23 mouse cellular contexts compared by ENCODE assay signal in the genomic region with DNA sequence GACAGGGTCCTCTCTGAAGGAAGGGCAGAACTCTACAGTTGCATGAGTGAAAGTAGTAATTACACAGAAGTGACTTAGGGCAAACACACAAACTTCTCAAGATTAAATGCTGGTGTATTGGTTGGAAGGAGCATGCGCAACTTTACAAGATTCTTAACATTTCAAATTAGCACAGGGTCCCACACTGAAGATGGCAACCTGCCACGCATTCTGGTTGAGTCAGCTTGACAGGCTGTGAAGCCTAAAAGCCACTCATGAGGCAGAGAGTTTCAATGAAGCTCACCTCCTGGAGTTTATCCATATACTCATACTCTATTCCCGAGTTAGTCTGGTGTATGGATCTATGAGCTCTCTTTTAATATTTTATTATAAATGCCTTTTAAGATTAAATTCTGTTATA. TPM values are rescaled to one million over a fixed set of nuclear protein-coding genes. Genes with fewer than 3 reads are reported as not detected.
DNase-seq lines count a peak whose midpoint lies in the region; ATAC-seq and TF ChIP-seq lines count a peak whose summit lies in the region.
"Not testable (repeated sequence)": the region's sequence is repeated elsewhere in the genome, so short reads cannot be mapped to it uniquely, and the experiment has no call there.
"Had no signal": no experiment of that assay in that cellular context is flagged by ENCODE, and none has a peak within 500 bp of the region (broad histone marks: within the 10 kb centered on the region; RNA-seq: fewer than 3 reads in every experiment).

No protein-coding gene starts in this region.

- H3K9me3 ChIP-seq in forebrain, postnatal 0 days (ENCODE audit: low read length), result not testable (repeated sequence)

- H3K27ac ChIP-seq in forebrain, postnatal 0 days (ENCODE audit: low read depth, low read length), result not testable (repeated sequence)

- not testable (repeated sequence) for TF ChIP-seq CTCF in brain, embryonic 14.5 days (IDR thresholded peaks at IDR 0.05; ENCODE audit: borderline replicate concordance, extremely low read depth, insufficient read depth, insufficient read length); forebrain, postnatal 0 days (IDR thresholded peaks at IDR 0.05; ENCODE audit: low read depth)

- not testable (repeated sequence) for H3K4me2 ChIP-seq in forebrain, postnatal 0 days (ENCODE audit: low read depth)

- ATAC-seq in forebrain, postnatal 0 days, result not testable (repeated sequence)

- not testable (repeated sequence) for H3K27me3 ChIP-seq in forebrain, postnatal 0 days (ENCODE audit: insufficient read depth, low read length)

- DNase-seq in brain, embryonic 14.5 days (ENCODE audit: low read depth), result peak; percentile 46
- peak; percentile 40 for DNase-seq in forebrain, postnatal 0 days
- DNase-seq in kidney, adult 8-10 months, result peak; percentile 19
- peak; percentile 30 for DNase-seq in kidney, postnatal 14 days
- peak; percentile 21 to 38 for DNase-seq in kidney, postnatal 4 days
- DNase-seq in right cerebral cortex, postnatal 4 days, result peak; percentile 5

- WGBS in forebrain, postnatal 0 days, result 66% methylated on average over 3 of the region's 3 CpGs

- H3K4me1 ChIP-seq in forebrain, postnatal 0 days (ENCODE audit: insufficient read depth), result not testable (repeated sequence)

- TF ChIP-seq POLR2A in brain, embryonic 14.5 days (IDR thresholded peaks at IDR 0.05; ENCODE audit: borderline replicate concordance, extremely low read depth, insufficient read depth, insufficient read length, poor library complexity, severe bottlenecking), result not testable (repeated sequence)

- H3K36me3 ChIP-seq in forebrain, postnatal 0 days (ENCODE audit: insufficient read depth), result not testable (repeated sequence)

- not testable (repeated sequence) for H3K4me3 ChIP-seq in forebrain, postnatal 0 days (ENCODE audit: low read depth, low read length)

- not testable (repeated sequence) for H3K9ac ChIP-seq in forebrain, postnatal 0 days

RNA-seq across cellular contexts. Expression of gene Eci3, which starts 5.5 kb away (rescaled TPM):
- 0.11 and 0.16 TPM in 2 replicates for polyA plus RNA-seq in brain, embryonic 14.5 days (2012; rRNA removed)
- total RNA-seq in forebrain, postnatal 0 days (2014; rRNA removed), result 0.31 TPM in 1 of 2 replicates, not detected in the other
- polyA plus RNA-seq in forebrain, postnatal 0 days (2015; fragmentation: Nextera tagmentation; extraction: Ambion mirVana), result 0.23 TPM in 1 of 2 replicates, not detected in the other
- total RNA-seq: common myeloid progenitor, adult 5-6 weeks had no signal
- polyA plus RNA-seq: C2C12; erythroblast, embryonic 14.5 days had no signal

RNA-seq across cellular contexts. Expression of gene 4933417A18Rik, which starts 33.9 kb away (rescaled TPM):
- polyA plus RNA-seq in brain, embryonic 14.5 days (2012; rRNA removed), result not detected in 2 replicates
- not detected in 2 replicates for total RNA-seq in forebrain, postnatal 0 days (2014; rRNA removed)
- polyA plus RNA-seq in forebrain, postnatal 0 days (2015; fragmentation: Nextera tagmentation; extraction: Ambion mirVana), result not detected in 2 replicates
- total RNA-seq: adrenal gland, adult 18-20 months; adrenal gland, adult 8-10 months; adrenal gland, postnatal 14 days; adrenal gland, postnatal 36 days; common myeloid progenitor, adult 5-6 weeks; ES-E14; MEL had no signal
- polyA plus RNA-seq: activated CD4-positive, CD25-positive, alpha-beta regulatory T cell, adult 4 months; C2C12; embryonic facial prominence, embryonic 11.5 days; embryonic facial prominence, embryonic 13.5 days; embryonic facial prominence, embryonic 15.5 days; erythroblast, embryonic 14.5 days; forebrain, embryonic 10.5 days; forebrain, embryonic 12.5 days; forebrain, embryonic 15.5 days; Patski had no signal

RNA-seq across cellular contexts. Expression of gene Fam217a, which starts 34.0 kb away (rescaled TPM):
- polyA plus RNA-seq in brain, embryonic 14.5 days (2012; rRNA removed), result 0.40 and 0.85 TPM in 2 replicates
- total RNA-seq in forebrain, postnatal 0 days (2014; rRNA removed), result 0.43 and 0.62 TPM in 2 replicates
- polyA plus RNA-seq in forebrain, postnatal 0 days (2015; fragmentation: Nextera tagmentation; extraction: Ambion mirVana), result 0.55 and 1.0 TPM in 2 replicates
- total RNA-seq: MEL had no signal
- polyA plus RNA-seq: activated CD4-positive, CD25-positive, alpha-beta regulatory T cell, adult 4 months; C2C12; erythroblast, embryonic 14.5 days; Patski had no signal
